Mouse (Mus musculus) yolk sac, embryonic 10.5 days (tissue): ENCODE data around the gene Vps16.

Source experiments
- DNase-seq: peaks from one replicate; pipeline ENCODE4 v3.0.0-alpha.2; 2017; ENCODE audit warnings: low spot score

The Vps16 gene

DNA sequence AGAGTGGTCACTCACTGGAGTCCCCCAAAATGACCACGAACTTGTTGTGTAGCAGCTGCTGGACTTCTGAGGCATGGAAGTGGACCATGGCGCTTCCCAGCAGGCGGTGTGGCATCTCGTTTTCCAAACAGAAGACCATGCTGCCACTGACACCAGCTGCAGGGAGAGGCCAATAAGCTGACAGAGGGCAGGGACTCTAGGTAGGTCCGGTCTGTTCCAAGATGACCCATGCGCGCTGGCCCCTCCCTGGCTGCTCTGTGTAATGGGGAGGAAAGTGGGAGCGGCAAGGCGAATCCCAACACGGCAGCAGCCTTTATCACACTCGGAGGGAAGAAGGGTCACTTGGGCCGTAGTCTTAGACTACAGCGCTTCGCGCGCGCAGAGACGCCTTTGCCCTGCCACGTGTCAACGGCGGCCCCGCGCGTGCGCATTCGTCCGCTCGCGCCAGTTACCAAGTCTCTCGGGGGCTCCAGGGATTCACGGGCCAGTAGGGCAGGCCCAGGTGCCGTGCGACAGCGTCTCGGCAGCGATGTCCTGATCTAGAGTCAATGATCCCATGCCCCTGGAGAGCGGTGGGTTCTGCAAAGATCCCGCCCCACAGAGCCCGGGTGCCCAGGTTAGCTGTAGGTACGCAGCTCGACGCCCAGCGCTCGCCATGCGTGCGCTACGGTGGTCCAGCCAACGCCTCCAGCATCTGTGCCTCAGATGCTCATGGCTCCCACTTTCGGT lies 578 bp upstream of the Vps16 start:
- peak; percentile 84 for DNase-seq

- no peak for DNase-seq
Observed at GRCm38 (mm10) chr2:130425112-130425511, 973 bp downstream of the Vps16 start.

GRCm38 (mm10) chr2:130429851-130430250 lies 5.7 kb downstream of the Vps16 start:
- no peak for DNase-seq

- no peak for DNase-seq
Observed at GRCm38 (mm10) chr2:130430484-130430883, 6.3 kb downstream of the Vps16 start.

DNA sequence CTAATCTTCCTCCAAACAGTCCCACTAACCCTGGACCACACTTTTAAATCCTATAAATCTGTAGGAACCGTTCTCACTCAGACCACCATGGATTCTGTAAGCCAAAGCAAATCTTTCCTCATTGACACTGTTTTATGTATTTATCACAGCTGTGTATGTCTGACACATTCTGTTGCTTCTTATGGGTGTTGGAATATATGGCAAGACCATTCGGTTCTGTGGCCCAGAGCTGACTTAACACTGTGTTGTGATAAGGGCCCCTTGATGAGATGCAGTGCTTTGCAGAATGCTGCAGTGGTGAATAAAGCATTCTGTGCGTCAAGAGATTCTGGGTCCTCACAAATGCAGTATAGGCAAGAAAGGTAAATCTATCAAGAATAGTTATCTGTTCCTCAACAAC lies 8.0 kb downstream of the Vps16 start:
- DNase-seq, result no peak

DNA sequence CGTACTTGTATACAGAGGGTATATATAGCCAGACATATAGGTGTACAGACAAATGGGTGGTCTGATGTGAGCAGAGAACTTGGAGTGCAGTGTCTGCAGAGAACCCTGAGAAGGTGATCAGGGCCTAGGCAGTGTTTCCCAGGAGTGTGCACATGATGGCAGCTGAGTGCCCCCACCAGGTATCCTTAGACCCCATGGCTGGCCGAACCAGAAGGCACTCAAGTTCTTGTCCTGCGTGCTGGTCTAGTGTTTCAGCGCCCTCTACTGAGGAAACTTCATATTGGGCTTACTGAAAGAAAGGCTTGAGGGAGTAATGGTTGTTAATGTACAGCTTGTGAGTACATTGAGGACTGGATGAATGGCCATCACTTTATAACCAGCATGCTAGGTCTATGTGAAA lies 9.0 kb downstream of the Vps16 start:
- no peak for DNase-seq

DNA sequence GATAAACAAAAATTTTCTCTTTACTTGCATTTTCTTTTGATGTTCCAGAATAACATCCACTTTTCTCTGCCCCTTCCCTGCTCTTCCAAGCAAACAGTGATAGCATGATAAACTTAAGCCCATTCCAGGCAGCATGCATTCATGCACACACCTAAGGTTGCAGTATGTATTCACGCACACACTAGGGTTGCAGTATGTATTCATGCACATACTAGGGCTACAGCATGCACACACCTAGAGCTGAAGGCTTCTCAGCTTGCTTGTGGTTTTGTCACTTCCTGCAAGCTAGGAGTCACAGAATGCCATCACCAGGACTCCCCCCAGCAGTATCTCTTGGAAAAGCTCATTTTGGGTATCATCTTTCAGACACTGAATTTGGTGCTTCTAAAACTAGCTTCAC lies 12.6 kb downstream of the Vps16 start:
- DNase-seq, result no peak

GRCm38 (mm10) chr2:130438861-130439260 lies 14.7 kb downstream of the Vps16 start:
- DNase-seq, result no peak

DNA sequence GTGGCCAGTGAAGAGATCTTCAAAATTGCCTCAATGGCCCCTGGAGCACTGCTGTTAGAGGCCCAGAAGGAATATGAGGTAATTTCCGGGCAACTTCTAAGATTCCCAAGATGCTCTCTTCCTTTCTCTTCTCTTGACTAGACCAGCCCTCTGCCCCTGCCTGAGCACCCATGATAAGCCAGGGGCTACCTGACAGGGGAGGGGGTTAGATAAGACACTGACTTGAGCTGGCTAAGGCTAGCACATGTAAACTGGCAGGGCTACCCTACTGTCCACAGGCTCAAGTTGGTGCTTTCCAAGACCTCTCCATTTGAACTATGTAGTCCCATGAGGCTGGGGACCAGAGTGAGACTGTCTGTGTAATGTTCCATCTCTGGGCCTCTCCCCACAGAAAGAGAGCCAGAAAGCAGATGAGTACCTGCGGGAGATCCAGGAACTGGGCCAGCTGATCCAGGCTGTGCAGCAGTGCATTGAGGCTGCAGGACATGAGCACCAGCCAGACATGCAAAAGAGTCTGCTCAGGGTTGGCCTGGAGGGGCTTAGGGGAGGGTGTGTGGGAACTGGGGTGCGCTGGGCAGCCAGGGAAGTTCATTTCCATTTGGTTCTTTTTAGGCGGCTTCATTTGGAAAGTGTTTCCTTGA lies 15.8 kb downstream of the Vps16 start:
- no peak for DNase-seq

DNA sequence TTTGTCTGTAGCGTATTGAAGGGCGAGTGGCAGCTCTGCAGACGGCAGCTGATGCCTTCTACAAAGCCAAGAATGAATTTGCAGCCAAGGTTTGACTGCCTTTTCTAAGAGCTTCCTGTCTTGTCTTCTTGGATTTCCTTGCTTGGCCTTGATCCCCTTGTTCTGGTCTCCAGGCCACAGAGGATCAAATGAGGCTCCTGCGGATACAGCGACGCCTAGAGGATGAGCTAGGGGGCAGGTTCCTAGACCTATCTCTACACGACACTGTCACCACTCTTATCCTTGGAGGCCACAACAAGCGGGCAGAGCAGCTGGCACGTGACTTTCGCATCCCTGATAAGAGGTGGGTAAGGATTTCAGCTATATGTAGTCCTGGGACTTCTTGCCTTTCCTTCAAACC lies 18.0 kb downstream of the Vps16 start:
- DNase-seq, result no peak

GRCm38 (mm10) chr2:130448449-130448848 lies 24.3 kb downstream of the Vps16 start:
- DNase-seq, result no peak

- DNase-seq, result no peak
Observed at GRCm38 (mm10) chr2:130449021-130449793, 25.1 kb downstream of the Vps16 start.

- DNase-seq, result peak; percentile 92
Observed at GRCm38 (mm10) chr2:130449794-130450433, 25.8 kb downstream of the Vps16 start, which contains the start of gene Ptpra. TSS of gene Ptpra (plus strand) at chr2:130450278.

- no peak for DNase-seq
Observed at GRCm38 (mm10) chr2:130450434-130450796, 26.3 kb downstream of the Vps16 start.

- no peak for DNase-seq
Observed at GRCm38 (mm10) chr2:130451086-130451726, 27.1 kb downstream of the Vps16 start.

GRCm38 (mm10) chr2:130451727-130452090 lies 27.6 kb downstream of the Vps16 start:
- no peak for DNase-seq

DNA sequence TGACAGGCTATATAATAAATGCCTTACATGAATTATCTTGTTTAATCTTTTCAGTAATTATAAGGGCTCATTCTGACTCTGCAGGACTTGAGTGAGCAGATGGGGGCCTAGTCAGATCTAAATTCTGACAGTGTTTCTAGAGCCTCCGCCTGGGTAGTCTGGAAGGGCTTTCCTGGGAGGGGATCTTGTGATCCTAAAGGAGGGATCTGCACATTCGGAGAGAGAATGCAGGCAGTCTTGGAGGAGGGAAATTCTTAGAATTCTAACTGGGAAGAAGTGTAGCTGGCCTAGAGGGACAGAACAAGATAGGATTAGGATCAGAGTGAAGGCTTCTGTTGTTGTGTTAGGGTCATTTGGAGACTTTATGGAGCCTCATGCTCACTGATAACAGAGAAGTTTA lies 28.1 kb downstream of the Vps16 start:
- no peak for DNase-seq

- no peak for DNase-seq
Observed at GRCm38 (mm10) chr2:130453421-130453820, 29.3 kb downstream of the Vps16 start.

GRCm38 (mm10) chr2:130454748-130455370 lies 30.7 kb downstream of the Vps16 start:
- no peak for DNase-seq

DNA sequence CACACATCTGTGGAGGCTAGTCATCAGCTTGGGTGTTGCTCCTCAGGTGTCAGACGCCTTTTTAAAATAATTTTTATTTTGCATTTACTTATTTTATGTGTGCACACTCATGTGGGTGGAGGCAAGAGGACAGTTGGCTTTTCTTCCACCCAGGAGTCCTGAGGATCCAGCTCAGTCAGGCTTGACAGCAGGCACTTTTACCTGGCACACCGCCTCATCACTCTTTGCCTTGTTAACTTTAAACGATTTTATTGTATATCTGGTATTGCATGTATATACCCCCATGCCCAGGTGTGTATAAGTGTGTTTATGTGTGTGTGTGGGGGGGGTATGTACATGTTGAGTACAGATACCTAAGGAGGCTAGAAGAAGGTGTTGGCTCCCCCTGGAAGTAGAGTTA lies 33.7 kb downstream of the Vps16 start:
- DNase-seq, result no peak

DNA sequence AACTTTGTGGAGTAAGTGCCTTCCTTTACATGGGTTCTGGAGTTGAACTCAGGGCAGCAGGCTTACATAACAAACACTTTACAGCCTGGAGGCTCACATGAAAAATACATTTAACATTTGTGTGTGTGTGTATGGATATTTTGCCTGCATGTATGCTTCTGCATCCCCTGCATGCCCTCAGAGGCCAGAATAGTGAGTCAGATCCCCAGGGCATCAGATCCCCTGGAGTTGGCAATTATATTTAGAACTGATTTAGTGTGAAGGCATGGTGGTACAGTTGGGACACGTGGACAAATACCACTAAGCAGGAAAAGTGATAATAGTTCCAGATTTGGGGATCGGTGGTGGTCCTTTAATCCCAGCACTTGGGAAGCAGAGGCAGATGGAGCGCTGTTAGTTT lies 35.4 kb downstream of the Vps16 start:
- DNase-seq, result no peak
